Mouse (Mus musculus): ENCODE results near the gene Kat6b. TPM values are rescaled to one million over a fixed set of nuclear protein-coding genes. Genes with fewer than 3 reads are reported as not detected.
"Not testable (repeated sequence)": the region's sequence is repeated elsewhere in the genome, so short reads cannot be mapped to it uniquely, and the experiment has no call there.

Kat6b gene
- polyA plus RNA-seq, 1 experiment from 2014 or later = 25.5 TPM

DNA sequence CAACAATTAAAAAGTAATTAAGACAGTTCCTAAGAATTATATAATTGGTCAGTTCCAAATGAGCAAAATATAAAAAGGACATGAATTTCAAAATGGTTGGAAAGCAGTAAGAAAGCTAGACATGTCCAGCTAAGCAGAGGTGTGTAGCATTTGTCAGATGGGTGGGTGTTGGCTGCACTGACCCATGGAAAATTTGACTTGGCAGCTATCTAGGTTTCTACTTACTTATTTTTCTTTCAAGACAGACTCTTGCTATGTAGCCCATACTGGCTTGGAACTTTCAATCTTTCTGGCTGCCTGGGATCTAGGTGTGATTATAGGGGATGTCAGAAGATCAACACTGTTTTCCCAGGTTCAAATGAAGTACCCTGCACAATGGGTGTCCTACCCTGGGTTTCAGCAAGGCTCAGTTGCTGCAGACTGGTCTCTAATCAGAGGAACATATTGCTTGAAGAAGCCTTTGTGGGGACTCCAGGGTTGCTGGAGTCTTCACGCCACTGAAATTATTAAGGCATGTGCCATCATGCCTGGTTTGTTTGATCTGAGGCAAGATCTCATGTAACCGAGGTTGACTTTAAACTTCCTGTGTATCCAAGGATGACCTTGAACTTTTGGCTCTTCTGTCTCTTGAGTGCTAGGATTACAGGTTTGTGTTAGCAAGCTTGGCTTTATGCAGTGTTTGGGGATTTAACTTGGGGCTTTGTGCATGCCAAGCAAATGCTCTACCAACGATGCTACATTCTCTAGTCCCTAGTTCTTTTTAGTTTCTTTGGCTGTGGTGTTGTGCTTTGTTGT lies 28.1 kb downstream of the Kat6b start:
- ATAC-seq = no peak
- Histone ChIP-seq H3K9me3 (no peaks in the 10 kb centered on the region), H3K9ac (replicated peaks) (no peak overlapping the region), H3K4me1 (replicated peaks) (peaks cover 8% of the 10 kb centered on the region), H3K27me3 (no peaks in the 10 kb centered on the region), H3K4me2 (replicated peaks) (no peak overlapping the region), H3K27ac (no peak overlapping the region), H3K4me3 (replicated peaks) (no peak overlapping the region), H3K36me3 (no peaks in the 10 kb centered on the region)
- WGBS = 85% methylated on average over 3 of the region's 3 CpGs

DNA sequence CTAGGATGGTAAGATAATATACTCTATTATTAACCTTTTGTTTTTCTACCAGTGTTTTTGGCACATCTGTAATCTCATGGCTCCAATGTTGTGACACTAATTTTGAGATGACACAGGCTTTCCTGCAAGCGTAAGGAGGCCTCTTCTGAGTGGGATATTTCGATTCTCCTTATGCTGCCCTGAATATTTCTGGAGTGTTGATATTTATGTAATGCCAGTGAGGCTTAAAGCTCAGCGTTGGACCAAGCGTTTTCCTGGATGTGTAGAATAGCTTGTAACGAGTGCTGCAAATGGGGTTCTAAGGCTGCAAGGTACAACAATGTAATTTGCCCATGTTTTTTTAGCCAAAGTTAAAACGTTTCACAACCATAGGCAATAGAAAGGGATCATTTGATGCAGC lies 30.2 kb downstream of the Kat6b start:
- Histone ChIP-seq H3K36me3 (peaks cover 10% of the 10 kb centered on the region; the same call in 1 of the 2 replicates), H3K9me3 (no peaks in the 10 kb centered on the region), H3K4me2 (replicated peaks) (no peak overlapping the region), H3K27me3 (no peaks in the 10 kb centered on the region), H3K9ac (replicated peaks) (no peak overlapping the region), H3K4me1 (replicated peaks) (no peaks in the 10 kb centered on the region), H3K4me3 (replicated peaks) (no peak overlapping the region), H3K27ac (no peak overlapping the region)
- ATAC-seq = no peak
- WGBS = 92% methylated on average over 6 of the region's 6 CpGs

DNA sequence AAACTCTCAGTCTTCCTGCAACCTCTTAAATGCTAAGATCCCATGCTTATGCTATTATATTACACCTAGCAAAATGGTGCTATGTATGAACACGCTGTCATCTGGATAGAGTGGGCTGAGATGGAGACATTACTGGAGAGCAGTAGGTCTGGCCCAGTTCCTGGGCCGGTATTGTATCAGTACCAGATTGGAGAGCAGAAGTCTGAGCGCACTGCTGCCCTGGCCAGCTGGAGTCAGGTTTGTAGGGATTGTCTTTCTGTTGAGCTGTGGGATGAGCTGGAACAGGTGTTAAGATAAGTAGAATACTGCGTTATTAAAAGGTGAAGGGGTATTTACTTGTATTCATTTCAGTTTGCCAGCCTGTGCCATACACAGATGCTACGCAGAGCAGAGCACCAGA lies 34.3 kb downstream of the Kat6b start:
- Histone ChIP-seq H3K36me3 (peaks cover 26% of the 10 kb centered on the region), H3K27me3 (no peaks in the 10 kb centered on the region), H3K4me2 (replicated peaks) (no peak overlapping the region), H3K9ac (replicated peaks) (no peak overlapping the region), H3K27ac (no peak overlapping the region), H3K4me3 (replicated peaks) (no peak overlapping the region), H3K9me3 (no peaks in the 10 kb centered on the region), H3K4me1 (replicated peaks) (peaks cover 9% of the 10 kb centered on the region; the same call in 1 of the 2 replicates)
- no peak for ATAC-seq
- 94% methylated on average over 5 of the region's 5 CpGs for WGBS

DNA sequence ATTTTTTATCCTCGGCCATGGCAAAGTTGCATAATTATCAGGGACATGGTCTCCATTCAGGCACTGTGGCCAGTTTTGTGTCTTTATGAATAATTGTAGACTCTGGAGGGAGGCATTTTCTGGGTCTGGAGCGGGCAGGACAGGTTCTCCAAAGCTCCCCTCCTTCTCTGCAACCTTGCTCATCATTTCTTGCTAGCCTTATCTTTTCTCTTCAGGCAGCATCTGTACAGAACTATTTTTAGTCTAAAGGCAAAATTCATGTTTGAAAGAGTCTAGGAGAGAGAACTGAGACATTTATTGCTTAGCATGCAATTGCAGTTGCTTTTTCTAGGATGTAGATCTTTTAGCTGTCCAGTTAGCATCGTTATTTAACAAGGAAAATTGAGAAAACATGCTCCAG lies 38.1 kb downstream of the Kat6b start:
- Histone ChIP-seq H3K27me3 (no peaks in the 10 kb centered on the region), H3K4me1 (replicated peaks) (peaks cover 32% of the 10 kb centered on the region), H3K9ac (replicated peaks) (no peak overlapping the region), H3K36me3 (peaks cover 26% of the 10 kb centered on the region), H3K27ac (no peak overlapping the region), H3K4me2 (replicated peaks) (no peak overlapping the region), H3K4me3 (replicated peaks) (no peak overlapping the region), H3K9me3 (no peaks in the 10 kb centered on the region)
- ATAC-seq = no peak
- 86% methylated on average over 3 of the region's 3 CpGs for WGBS

DNA sequence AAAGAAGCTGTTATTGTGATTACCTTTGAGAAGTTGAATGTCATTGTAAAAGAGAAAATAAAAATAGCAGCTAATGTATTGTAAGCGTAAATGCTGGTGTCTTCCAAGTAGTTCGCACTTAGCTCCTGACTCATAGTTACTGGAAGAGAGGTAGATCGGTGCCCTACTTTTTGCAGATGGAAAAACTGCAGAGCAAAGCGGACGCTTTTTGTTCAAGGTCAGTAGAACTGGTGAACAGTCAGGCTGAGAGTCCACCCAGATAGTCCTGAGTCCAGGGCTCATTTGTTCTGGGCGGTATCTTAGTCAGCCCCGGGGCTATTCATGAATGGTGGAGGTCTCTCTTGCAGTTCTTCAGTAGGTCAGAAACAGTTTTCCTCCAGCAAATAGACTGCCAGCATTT lies 39.3 kb downstream of the Kat6b start:
- Histone ChIP-seq H3K4me3 (replicated peaks) (no peak overlapping the region), H3K4me2 (replicated peaks) (no peak overlapping the region), H3K9ac (replicated peaks) (no peak overlapping the region), H3K4me1 (replicated peaks) (peaks cover 40% of the 10 kb centered on the region), H3K27ac (no peak overlapping the region), H3K36me3 (peaks cover 21% of the 10 kb centered on the region), H3K9me3 (no peaks in the 10 kb centered on the region), H3K27me3 (no peaks in the 10 kb centered on the region)
- no peak for ATAC-seq
- 92% methylated on average over 7 of the region's 7 CpGs for WGBS

DNA sequence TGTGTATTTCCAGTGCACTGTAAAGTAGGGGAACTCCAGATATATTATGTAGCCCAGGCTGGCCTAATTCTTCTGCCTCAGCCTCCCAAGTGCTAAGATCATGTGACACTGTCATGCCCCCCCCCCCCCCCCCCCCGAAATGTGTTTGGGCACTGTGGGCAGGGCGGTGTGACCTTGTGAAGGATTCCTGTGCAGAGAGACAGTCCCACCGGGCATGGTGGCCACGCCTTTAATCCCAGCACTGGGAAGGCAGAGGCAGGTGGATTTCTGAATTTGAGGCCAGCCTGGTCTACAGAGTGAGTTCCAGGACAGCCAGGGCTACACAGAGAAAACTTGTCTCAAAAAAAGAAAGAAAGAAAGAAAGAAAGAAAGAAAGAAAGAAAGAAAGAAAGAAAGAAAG lies 40.3 kb downstream of the Kat6b start:
- H3K27ac ChIP-seq; H3K9ac ChIP-seq (replicated peaks); H3K4me2 ChIP-seq (replicated peaks); H3K9me3 ChIP-seq; ATAC-seq; H3K27me3 ChIP-seq; H3K4me3 ChIP-seq (replicated peaks): not testable (repeated sequence)
- Histone ChIP-seq H3K4me1 (replicated peaks) (peaks cover 50% of the 10 kb centered on the region), H3K36me3 (peaks cover 16% of the 10 kb centered on the region)
- WGBS = 86% methylated on average over 4 of the region's 4 CpGs

DNA sequence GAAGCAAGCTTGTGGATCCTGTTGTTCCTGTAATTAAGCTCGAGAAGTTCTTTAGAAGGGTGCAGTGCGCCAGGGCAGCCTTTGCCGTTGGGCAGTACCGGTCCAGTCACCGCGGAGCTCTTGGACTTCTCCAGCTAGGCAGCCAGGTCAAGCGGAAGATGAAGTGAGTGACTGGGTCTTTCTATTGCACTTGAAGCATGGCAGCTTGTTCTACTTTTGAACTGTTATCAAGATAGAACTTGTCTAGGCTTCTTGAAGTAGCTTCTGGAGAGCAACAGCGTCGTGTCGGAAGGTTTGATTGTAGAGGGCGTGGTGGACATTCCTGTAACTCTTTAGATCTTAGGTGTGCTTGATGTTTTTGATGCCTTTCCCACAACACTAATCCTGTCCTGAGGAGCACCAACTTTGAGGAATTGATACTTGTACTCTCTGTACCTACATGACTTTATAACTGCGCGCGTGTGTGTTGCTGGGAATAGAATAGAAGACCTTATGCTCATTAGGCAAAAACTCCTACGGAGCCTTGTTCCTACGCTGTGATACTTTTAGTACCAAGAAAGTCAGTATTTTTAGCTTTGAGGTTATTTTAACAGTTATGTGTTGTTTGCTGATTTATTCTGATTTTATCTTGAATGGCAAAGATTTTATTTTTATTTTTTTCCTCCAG lies 41.2 kb downstream of the Kat6b start:
- Histone ChIP-seq H3K27ac (no peak overlapping the region), H3K36me3 (peaks cover 6% of the 10 kb centered on the region; the same call in 1 of the 2 replicates), H3K4me1 (replicated peaks) (peaks cover 54% of the 10 kb centered on the region), H3K4me2 (replicated peaks) (no peak overlapping the region), H3K9ac (replicated peaks) (no peak overlapping the region), H3K4me3 (replicated peaks) (no peak overlapping the region), H3K9me3 (no peaks in the 10 kb centered on the region), H3K27me3 (no peaks in the 10 kb centered on the region)
- ATAC-seq = no peak
- whole genome bisulfite sequencing = 90% methylated on average over 16 of the region's 16 CpGs

DNA sequence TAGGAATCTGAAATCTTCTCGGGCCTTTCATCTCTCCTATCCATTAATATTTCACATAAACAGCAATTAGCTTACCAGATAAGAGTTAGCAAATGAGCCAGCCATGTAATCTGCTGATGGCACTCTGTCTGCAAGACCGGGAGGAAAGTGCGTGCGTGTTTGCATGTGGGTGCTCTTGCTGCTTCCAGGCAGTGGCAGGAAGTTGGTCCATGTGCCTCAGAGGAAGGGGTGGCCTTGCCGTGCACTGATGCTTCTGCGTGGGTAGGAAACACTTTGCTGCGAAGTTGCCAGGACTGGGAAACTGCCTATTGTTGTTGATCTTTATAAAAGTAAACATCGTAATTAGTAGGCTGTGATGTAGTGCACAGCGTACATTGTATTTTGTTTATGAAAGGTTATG lies 42.0 kb downstream of the Kat6b start:
- H3K27me3 ChIP-seq = no peaks in the 10 kb centered on the region
- H3K4me2 ChIP-seq (replicated peaks) = no peak overlapping the region
- 55% methylated on average over 9 of the region's 9 CpGs for WGBS
- ATAC-seq = no peak
- H3K9me3 ChIP-seq = no peaks in the 10 kb centered on the region
- peaks cover 60% of the 10 kb centered on the region for H3K4me1 ChIP-seq (replicated peaks)
- no peak overlapping the region for H3K4me3 ChIP-seq (replicated peaks)
- H3K9ac ChIP-seq (replicated peaks) = no peak overlapping the region
- no peak overlapping the region for H3K27ac ChIP-seq
- 0 out of 2 replicates have a peak, but pooled peaks cover 3% of the 10 kb centered on the region for H3K36me3 ChIP-seq

DNA sequence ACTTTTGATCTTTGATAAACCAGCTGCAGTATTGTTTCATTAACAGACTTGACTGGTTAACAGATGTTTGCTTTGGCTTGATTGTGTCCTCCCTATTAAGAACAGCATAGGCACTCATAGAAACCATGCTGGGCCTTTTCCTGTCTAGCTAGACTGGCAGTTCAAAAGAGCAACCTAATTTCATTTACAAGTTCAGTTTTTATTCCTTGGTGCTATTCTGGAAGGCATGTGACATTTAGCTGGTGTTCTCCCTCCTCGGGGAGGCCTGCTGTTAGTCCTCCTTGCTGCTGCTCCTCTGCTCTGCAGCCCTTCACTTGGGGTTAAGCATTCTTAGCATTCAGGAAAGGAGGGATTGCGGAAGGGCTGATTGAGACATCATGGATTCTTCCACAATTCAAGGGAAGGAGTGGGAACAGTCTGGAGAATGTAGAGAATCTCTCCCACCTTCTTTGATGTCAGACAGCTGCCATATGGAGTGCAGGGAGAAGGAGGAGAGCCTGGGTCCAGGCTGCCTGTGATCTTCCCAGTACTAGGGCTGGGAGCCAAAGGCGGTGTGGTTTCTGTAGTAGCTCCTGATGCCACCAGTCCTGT lies 42.7 kb downstream of the Kat6b start:
- WGBS = 27% methylated on average over 3 of the region's 3 CpGs
- no peak overlapping the region for H3K4me3 ChIP-seq (replicated peaks)
- H3K27me3 ChIP-seq = no peaks in the 10 kb centered on the region
- H3K4me1 ChIP-seq (replicated peaks) = peaks cover 62% of the 10 kb centered on the region
- H3K4me2 ChIP-seq (replicated peaks) = no peak overlapping the region
- 0 out of 2 replicates have a peak, but pooled peaks cover 3% of the 10 kb centered on the region for H3K36me3 ChIP-seq
- peak; percentile 48; the same call in 1 of the 2 replicates for ATAC-seq
- H3K9ac ChIP-seq (replicated peaks) = no peak overlapping the region
- H3K9me3 ChIP-seq = no peaks in the 10 kb centered on the region
- peak overlapping the region; percentile 46; the same call in 1 of the 2 replicates for H3K27ac ChIP-seq

DNA sequence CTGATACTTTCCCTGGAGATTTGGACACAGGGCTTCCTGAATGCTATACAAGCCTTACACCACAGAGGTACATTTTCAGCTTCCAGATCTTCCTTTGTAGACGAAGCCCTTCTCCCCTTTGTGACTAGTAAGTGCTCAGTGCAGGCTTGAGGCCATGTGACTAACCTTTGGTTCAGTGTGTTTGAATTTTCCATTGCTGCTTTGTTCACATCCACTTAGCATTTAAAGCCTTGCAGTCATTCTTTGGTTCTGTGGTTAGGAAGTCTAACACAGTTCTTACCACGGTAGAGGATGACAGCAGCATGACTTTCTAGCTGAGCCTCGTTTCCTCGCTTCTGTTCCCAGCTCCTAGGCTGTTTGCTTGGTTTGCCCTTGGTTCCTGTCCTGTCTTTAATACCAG lies 44.4 kb downstream of the Kat6b start:
- H3K4me2 ChIP-seq (replicated peaks) = no peak overlapping the region
- H3K27me3 ChIP-seq = no peaks in the 10 kb centered on the region
- H3K9ac ChIP-seq (replicated peaks) = no peak overlapping the region
- ATAC-seq = no peak
- no peak overlapping the region for H3K4me3 ChIP-seq (replicated peaks)
- WGBS = 44% methylated on average over 4 of the region's 4 CpGs
- no peak overlapping the region for H3K27ac ChIP-seq
- H3K9me3 ChIP-seq = no peaks in the 10 kb centered on the region
- H3K36me3 ChIP-seq = no peaks in the 10 kb centered on the region
- peaks cover 56% of the 10 kb centered on the region for H3K4me1 ChIP-seq (replicated peaks)

DNA sequence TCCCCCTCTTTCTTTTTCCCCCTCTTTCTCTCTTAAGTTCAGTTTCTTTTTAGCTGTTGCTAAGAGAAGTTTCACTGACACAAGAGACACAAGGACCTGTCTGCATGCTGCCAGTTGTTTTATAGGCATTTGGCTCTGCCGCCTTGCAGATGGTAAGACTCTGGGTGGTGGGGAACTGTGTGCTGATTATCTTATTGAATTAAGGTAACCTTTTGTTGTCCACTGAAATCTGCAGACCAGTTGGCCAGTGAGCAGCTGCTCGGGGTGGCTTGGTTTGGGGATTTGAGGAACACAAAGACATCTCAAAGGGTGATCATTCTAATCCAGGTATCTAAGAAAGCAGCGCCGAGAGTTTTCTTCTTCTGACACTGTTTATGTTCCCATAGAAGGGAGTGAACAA lies 52.3 kb downstream of the Kat6b start:
- H3K9ac ChIP-seq (replicated peaks) = no peak overlapping the region
- no peaks in the 10 kb centered on the region for H3K9me3 ChIP-seq
- ATAC-seq = no peak
- 12% methylated on average over 4 of the region's 4 CpGs for whole genome bisulfite sequencing
- no peak overlapping the region for H3K4me2 ChIP-seq (replicated peaks)
- H3K4me3 ChIP-seq (replicated peaks) = no peak overlapping the region
- no peaks in the 10 kb centered on the region for H3K27me3 ChIP-seq
- peaks cover 55% of the 10 kb centered on the region for H3K4me1 ChIP-seq (replicated peaks)
- H3K27ac ChIP-seq = peak overlapping the region; percentile 35
- 0 out of 2 replicates have a peak, but pooled peaks cover 2% of the 10 kb centered on the region for H3K36me3 ChIP-seq

DNA sequence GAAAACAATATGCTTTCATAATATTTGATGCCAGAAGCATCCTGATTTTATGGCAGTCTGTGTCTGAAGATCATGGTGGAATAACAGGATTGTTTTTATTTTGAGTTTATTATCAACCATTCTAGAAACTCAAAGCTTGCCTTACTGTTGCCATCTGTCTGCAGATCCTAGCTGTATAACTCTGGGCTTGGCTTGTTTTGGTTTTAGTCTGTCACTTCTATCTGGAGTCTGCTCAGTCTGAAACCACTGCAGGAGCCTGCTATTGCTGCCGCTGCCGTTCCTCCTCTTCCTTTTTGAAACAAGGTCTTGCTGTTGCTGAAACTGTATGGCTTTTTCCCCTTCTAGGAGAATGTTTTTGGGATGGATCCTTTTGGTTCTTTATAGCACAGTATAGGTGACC lies 52.8 kb downstream of the Kat6b start:
- Histone ChIP-seq H3K4me1 (replicated peaks) (peaks cover 50% of the 10 kb centered on the region), H3K4me3 (replicated peaks) (no peak overlapping the region), H3K9ac (replicated peaks) (no peak overlapping the region), H3K9me3 (no peaks in the 10 kb centered on the region), H3K36me3 (0 out of 2 replicates have a peak, but pooled peaks cover 2% of the 10 kb centered on the region), H3K4me2 (replicated peaks) (0 out of 2 replicates have a peak overlapping the region, but pooled peaks have one; percentile 1), H3K27ac (peak overlapping the region; percentile 68), H3K27me3 (no peaks in the 10 kb centered on the region)
- ATAC-seq = no peak
- 60% methylated on average over 2 of the region's 2 CpGs for WGBS

All from midbrain, embryonic 13.5 days (tissue).